Mouse (Mus musculus): ENCODE data around the gene Pitpnm2. TPM values are rescaled to one million over a fixed set of nuclear protein-coding genes. Genes with fewer than 3 reads are reported as not detected.

Gene Pitpnm2
- polyA plus RNA-seq, 1 experiment from 2014 or later: 7.4 TPM

GRCm38 (mm10) chr5:124216403-124216802, 33.2 kb downstream of the Pitpnm2 start:
- no peak overlapping the region for H3K4me2 ChIP-seq
- H3K9ac ChIP-seq: no peak overlapping the region
- no peaks in the 10 kb centered on the region for H3K27me3 ChIP-seq
- H3K36me3 ChIP-seq: no peaks in the 10 kb centered on the region; the same call in 1 of the 2 replicates
- peaks cover 34% of the 10 kb centered on the region for H3K4me1 ChIP-seq (replicated peaks)
- no peaks in the 10 kb centered on the region for H3K9me3 ChIP-seq
- WGBS: 93% methylated on average over 6 of the region's 6 CpGs
- no peak overlapping the region for H3K27ac ChIP-seq
- no peak for ATAC-seq (ENCODE audit: low FRiP score)
- no peak overlapping the region for H3K4me3 ChIP-seq

GRCm38 (mm10) chr5:124215647-124216046, 33.9 kb downstream of the Pitpnm2 start:
- no peak overlapping the region for H3K4me2 ChIP-seq
- WGBS: 85% methylated on average over 10 of the region's 10 CpGs
- H3K9me3 ChIP-seq: no peaks in the 10 kb centered on the region
- no peak overlapping the region for H3K27ac ChIP-seq
- peaks cover 35% of the 10 kb centered on the region for H3K4me1 ChIP-seq (replicated peaks)
- no peak overlapping the region for H3K4me3 ChIP-seq
- no peak overlapping the region for H3K9ac ChIP-seq
- ATAC-seq (ENCODE audit: low FRiP score): no peak
- H3K27me3 ChIP-seq: no peaks in the 10 kb centered on the region
- no peaks in the 10 kb centered on the region; the same call in 1 of the 2 replicates for H3K36me3 ChIP-seq

GRCm38 (mm10) chr5:124214516-124215145, 34.9 kb downstream of the Pitpnm2 start:
- H3K36me3 ChIP-seq: no peaks in the 10 kb centered on the region; the same call in 1 of the 2 replicates
- ATAC-seq (ENCODE audit: low FRiP score): no peak; the same call in 1 of the 2 replicates
- H3K4me1 ChIP-seq (replicated peaks): peaks cover 37% of the 10 kb centered on the region
- peak overlapping the region; percentile 53 for H3K27ac ChIP-seq
- no peak overlapping the region for H3K9ac ChIP-seq
- no peaks in the 10 kb centered on the region for H3K27me3 ChIP-seq
- 89% methylated on average over 14 of the region's 14 CpGs for WGBS
- no peak overlapping the region for H3K4me3 ChIP-seq
- no peaks in the 10 kb centered on the region for H3K9me3 ChIP-seq
- H3K4me2 ChIP-seq: no peak overlapping the region

- no peak overlapping the region for H3K4me3 ChIP-seq
- 80% methylated on average over 13 of the region's 13 CpGs for WGBS
- H3K9me3 ChIP-seq: no peaks in the 10 kb centered on the region
- no peak overlapping the region for H3K9ac ChIP-seq
- no peak for ATAC-seq (ENCODE audit: low FRiP score)
- peaks cover 32% of the 10 kb centered on the region for H3K4me1 ChIP-seq (replicated peaks)
- H3K4me2 ChIP-seq: no peak overlapping the region
- no peaks in the 10 kb centered on the region for H3K27me3 ChIP-seq
- H3K27ac ChIP-seq: peak overlapping the region; percentile 53; the same call in 1 of the 2 replicates
- no peaks in the 10 kb centered on the region; the same call in 1 of the 2 replicates for H3K36me3 ChIP-seq
These were observed 35.7 kb downstream of the Pitpnm2 start for GRCm38 (mm10) chr5:124213588-124214469.

- H3K27ac ChIP-seq: no peak overlapping the region
- WGBS: 84% methylated on average over 2 of the region's 2 CpGs
- H3K27me3 ChIP-seq: no peaks in the 10 kb centered on the region
- no peaks in the 10 kb centered on the region for H3K9me3 ChIP-seq
- no peak overlapping the region for H3K4me3 ChIP-seq
- no peak overlapping the region for H3K4me2 ChIP-seq
- no peaks in the 10 kb centered on the region; the same call in 1 of the 2 replicates for H3K36me3 ChIP-seq
- ATAC-seq (ENCODE audit: low FRiP score): no peak
- H3K9ac ChIP-seq: no peak overlapping the region
- peaks cover 34% of the 10 kb centered on the region for H3K4me1 ChIP-seq (replicated peaks)
These were observed 37.9 kb downstream of the Pitpnm2 start for GRCm38 (mm10) chr5:124211669-124212068.

- H3K36me3 ChIP-seq: no peaks in the 10 kb centered on the region; the same call in 1 of the 2 replicates
- H3K9me3 ChIP-seq: no peaks in the 10 kb centered on the region
- ATAC-seq (ENCODE audit: low FRiP score): no peak
- no peak overlapping the region for H3K4me2 ChIP-seq
- H3K4me3 ChIP-seq: no peak overlapping the region
- no peak overlapping the region for H3K9ac ChIP-seq
- WGBS: 88% methylated on average over 8 of the region's 8 CpGs
- H3K27me3 ChIP-seq: no peaks in the 10 kb centered on the region
- peaks cover 39% of the 10 kb centered on the region for H3K4me1 ChIP-seq (replicated peaks)
- H3K27ac ChIP-seq: no peak overlapping the region
These were observed 38.3 kb downstream of the Pitpnm2 start for GRCm38 (mm10) chr5:124211234-124211633.

GRCm38 (mm10) chr5:124210281-124211016, 39.1 kb downstream of the Pitpnm2 start:
- Histone ChIP-seq H3K36me3 (no peaks in the 10 kb centered on the region; the same call in 1 of the 2 replicates), H3K4me1 (replicated peaks) (peaks cover 47% of the 10 kb centered on the region), H3K4me3 (no peak overlapping the region), H3K27ac (no peak overlapping the region), H3K9ac (no peak overlapping the region), H3K27me3 (no peaks in the 10 kb centered on the region), H3K4me2 (no peak overlapping the region), H3K9me3 (no peaks in the 10 kb centered on the region)
- ATAC-seq (ENCODE audit: low FRiP score): no peak
- WGBS: 66% methylated on average over 18 of the region's 18 CpGs

GRCm38 (mm10) chr5:124209850-124210249, 39.7 kb downstream of the Pitpnm2 start:
- H3K36me3 ChIP-seq: no peaks in the 10 kb centered on the region; the same call in 1 of the 2 replicates
- no peak overlapping the region for H3K4me2 ChIP-seq
- H3K27ac ChIP-seq: no peak overlapping the region
- 68% methylated on average over 6 of the region's 6 CpGs for WGBS
- no peak for ATAC-seq (ENCODE audit: low FRiP score)
- H3K4me1 ChIP-seq (replicated peaks): peaks cover 51% of the 10 kb centered on the region
- H3K9ac ChIP-seq: no peak overlapping the region
- H3K9me3 ChIP-seq: no peaks in the 10 kb centered on the region
- H3K27me3 ChIP-seq: no peaks in the 10 kb centered on the region
- no peak overlapping the region for H3K4me3 ChIP-seq

- Histone ChIP-seq H3K36me3 (no peaks in the 10 kb centered on the region; the same call in 1 of the 2 replicates), H3K4me3 (no peak overlapping the region), H3K4me2 (no peak overlapping the region), H3K4me1 (replicated peaks) (peaks cover 56% of the 10 kb centered on the region), H3K27ac (no peak overlapping the region), H3K27me3 (no peaks in the 10 kb centered on the region), H3K9me3 (no peaks in the 10 kb centered on the region), H3K9ac (no peak overlapping the region)
- ATAC-seq (ENCODE audit: low FRiP score): no peak
- WGBS: 73% methylated on average over 8 of the region's 8 CpGs
These were observed 41.5 kb downstream of the Pitpnm2 start for GRCm38 (mm10) chr5:124208030-124208429.

- no peaks in the 10 kb centered on the region for H3K27me3 ChIP-seq
- no peaks in the 10 kb centered on the region for H3K9me3 ChIP-seq
- peak overlapping the region; percentile 55; the same call in 1 of the 2 replicates for H3K27ac ChIP-seq
- H3K4me2 ChIP-seq: no peak overlapping the region
- WGBS: 48% methylated on average over 13 of the region's 13 CpGs
- peak overlapping the region; percentile 53 for H3K9ac ChIP-seq
- H3K4me1 ChIP-seq (replicated peaks): peaks cover 56% of the 10 kb centered on the region
- ATAC-seq (ENCODE audit: low FRiP score): 0 out of 2 replicates have a peak, but pooled peaks have one; percentile 32
- H3K4me3 ChIP-seq: no peak overlapping the region
- H3K36me3 ChIP-seq: no peaks in the 10 kb centered on the region
These were observed 43.0 kb downstream of the Pitpnm2 start for GRCm38 (mm10) chr5:124206481-124207038.

- 65% methylated on average over 5 of the region's 5 CpGs for WGBS
- Histone ChIP-seq H3K9me3 (no peaks in the 10 kb centered on the region), H3K36me3 (no peaks in the 10 kb centered on the region), H3K4me3 (no peak overlapping the region), H3K27ac (no peak overlapping the region), H3K4me1 (replicated peaks) (peaks cover 52% of the 10 kb centered on the region), H3K4me2 (no peak overlapping the region), H3K9ac (no peak overlapping the region), H3K27me3 (no peaks in the 10 kb centered on the region)
- ATAC-seq (ENCODE audit: low FRiP score): no peak
These were observed 43.7 kb downstream of the Pitpnm2 start for GRCm38 (mm10) chr5:124205809-124206380.

All from hindbrain, embryonic 13.5 days (tissue).